Mouse (Mus musculus) embryonic fibroblast, embryonic 13.5 days (primary cell): ENCODE results near the gene Rrm2.

Experiments used
- CTCF ChIP-seq: IDR thresholded peaks from 2 replicates; pipeline ENCODE4 v1.5.1; 2011; ENCODE audit warnings: mild to moderate bottlenecking, control low read depth, low read length, moderate library complexity, borderline replicate concordance; ENCODE audit not compliant: insufficient read depth
- POLR2A ChIP-seq: IDR thresholded peaks from 2 replicates; pipeline ENCODE4 v1.6.1; 2011; ENCODE audit warnings: low read depth, mild to moderate bottlenecking, control low read depth, low read length, moderate library complexity

DNA sequence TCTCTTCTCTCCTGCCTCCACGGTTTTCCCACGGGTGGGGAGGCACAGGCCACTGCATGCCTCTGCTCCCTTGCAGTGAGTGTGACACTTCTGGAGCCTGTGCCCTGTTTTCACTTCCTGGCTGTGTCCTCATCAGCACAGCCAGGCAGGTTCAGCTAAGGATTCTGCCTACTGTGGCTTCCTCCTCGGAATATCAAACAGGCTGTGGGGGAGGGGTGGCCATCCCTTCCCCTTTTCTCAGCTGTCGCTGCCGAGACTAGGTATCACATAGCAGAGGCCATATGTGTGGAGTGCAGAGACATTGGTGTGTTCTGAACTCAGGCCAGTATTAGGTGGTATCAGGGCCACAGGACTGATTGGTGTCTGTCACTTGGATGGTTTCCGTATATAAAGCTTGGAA, 50.3 kb downstream of the Rrm2 start:
- no peak for TF ChIP-seq CTCF
- no peak for TF ChIP-seq POLR2A
